Mouse (Mus musculus) C2C12 (cell line): Measurements from ENCODE around the gene Fam8a1. TPM values are rescaled to one million over a fixed set of nuclear protein-coding genes. Genes with fewer than 3 reads are reported as not detected.

Experiments used
- H3K27me3 ChIP-seq: one replicate; pipeline ENCODE4 v1.6.1; 2011; ENCODE audit not compliant: control insufficient read depth, insufficient read depth, insufficient read length
- H3K36me3 ChIP-seq: one replicate; pipeline ENCODE4 v1.6.1; 2011; ENCODE audit not compliant: control insufficient read depth, insufficient read depth
- H3K4me3 ChIP-seq: one replicate; pipeline ENCODE4 v1.5.1; 2011; ENCODE audit warnings: mild to moderate bottlenecking, control low read depth; ENCODE audit not compliant: poor library complexity, insufficient read depth, severe bottlenecking
- H3K79me2 ChIP-seq: one replicate; pipeline ENCODE4 v1.6.1; 2011; ENCODE audit not compliant: control insufficient read depth, insufficient read depth
- H3K79me3 ChIP-seq: one replicate; pipeline ENCODE4 v1.6.1; 2011; ENCODE audit warnings: low read depth, control low read depth
- H3ac ChIP-seq: one replicate; pipeline ENCODE3; 2011; ENCODE audit warnings: low read depth; ENCODE audit not compliant: control insufficient read depth, insufficient read length
- CEBPB ChIP-seq: IDR thresholded peaks from one replicate; pipeline ENCODE4 v1.6.1; 2011; ENCODE audit warnings: low read depth, mild to moderate bottlenecking, control low read depth, moderate library complexity
- CTCF ChIP-seq: IDR thresholded peaks from one replicate; pipeline ENCODE4 v1.5.1; 2011; ENCODE audit not compliant: control insufficient read depth, insufficient read depth, insufficient read length
- FOSL1 ChIP-seq: IDR thresholded peaks from one replicate; pipeline ENCODE4 v1.8.0; 2011; ENCODE audit warnings: mild to moderate bottlenecking, low read length; ENCODE audit not compliant: poor library complexity, insufficient read depth, severe bottlenecking
- MAX ChIP-seq: IDR thresholded peaks from one replicate; pipeline ENCODE4 v1.6.1; 2011; ENCODE audit warnings: mild to moderate bottlenecking, control low read depth
- MYOD1 ChIP-seq: IDR thresholded peaks from one replicate; pipeline ENCODE4 v1.6.1; 2011; ENCODE audit warnings: low read depth; ENCODE audit not compliant: control insufficient read depth, insufficient read length
- MYOG ChIP-seq: IDR thresholded peaks from one replicate; pipeline ENCODE4 v1.6.1; 2011; ENCODE audit not compliant: control insufficient read depth, insufficient read length; ENCODE audit errors: extremely low read depth
- USF1 ChIP-seq: IDR thresholded peaks from one replicate; pipeline ENCODE4 v1.6.1; 2011; ENCODE audit warnings: low read depth, mild to moderate bottlenecking, control low read depth, moderate library complexity
- polyA plus RNA-seq: library from polyadenylated mRNA; unstranded; fragments of >200 nt; fragmentation: generic; extraction: Trizol; gene quantifications from one replicate; pipeline ENCODE4 v1.2.1, GENCODE M21; 2012; ENCODE audit warnings: missing spikeins

The Fam8a1 gene
- polyA plus RNA-seq, 1 experiment = 6.4 TPM

DNA sequence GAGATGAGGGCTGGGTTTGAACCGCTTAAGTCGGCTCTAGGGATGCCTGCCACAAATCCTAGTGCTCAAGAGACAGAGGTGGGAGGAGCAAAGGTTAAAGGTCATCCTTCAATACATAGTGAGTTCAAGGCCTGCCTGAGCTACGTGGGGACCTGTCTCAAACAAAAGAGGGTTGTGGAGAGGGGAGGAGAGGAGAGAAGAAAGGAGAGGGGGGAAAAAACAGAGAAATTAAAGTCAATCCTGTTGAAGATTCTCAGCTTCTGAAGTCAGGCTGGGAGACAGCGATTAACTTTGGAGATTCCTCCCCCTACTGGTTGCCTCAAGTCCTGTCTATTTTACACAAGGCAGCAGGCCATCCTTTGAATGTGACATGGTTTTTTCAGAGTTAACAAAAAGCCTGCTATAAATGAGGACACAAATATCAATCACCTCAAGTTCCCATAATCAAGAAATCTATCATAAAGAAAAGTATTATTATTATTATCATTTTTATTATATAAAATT is 5.8 kb upstream of the Fam8a1 start:
- Histone ChIP-seq H3K79me3 (no peaks in the 10 kb centered on the region), H3K36me3 (no peaks in the 10 kb centered on the region), H3K27me3 (no peaks in the 10 kb centered on the region), H3K4me3 (no peak overlapping the region), H3K79me2 (no peaks in the 10 kb centered on the region), H3ac (no peak overlapping the region)
- TF ChIP-seq MYOD1 (no peak), USF1 (no peak), FOSL1 (no peak), CTCF (peak; percentile 1), MYOG (no peak), MAX (no peak)

DNA sequence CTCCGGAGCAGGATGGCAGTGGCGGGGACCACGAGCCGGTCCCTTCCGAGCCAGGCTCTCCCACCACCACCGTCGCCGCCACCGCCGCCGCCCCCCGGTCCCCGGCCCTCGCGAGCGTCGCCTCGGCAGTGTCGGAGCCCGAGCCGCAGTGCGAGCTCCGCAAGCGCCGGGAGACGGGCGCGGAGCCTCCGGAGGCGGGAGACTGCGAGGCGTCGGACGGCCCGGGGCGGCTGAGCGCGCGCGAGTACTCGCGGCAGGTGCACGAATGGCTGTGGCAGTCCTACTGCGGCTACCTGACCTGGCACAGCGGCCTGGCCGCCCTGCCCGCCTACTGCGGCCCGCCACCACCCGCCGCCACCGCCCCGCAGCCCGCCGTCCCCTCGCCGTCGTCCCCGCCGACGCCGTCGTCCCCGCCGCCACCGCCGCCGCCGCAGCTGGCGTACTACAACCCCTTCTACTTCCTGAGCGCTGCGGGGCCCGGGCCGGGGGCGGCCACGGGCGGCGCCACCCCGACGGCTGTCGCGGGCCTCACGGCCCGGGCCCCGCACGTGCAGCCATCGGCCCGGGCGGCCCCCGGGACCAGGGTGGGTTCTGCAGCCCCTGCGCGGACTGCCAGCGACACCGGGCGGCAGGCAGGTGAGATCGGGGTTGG is 424 bp downstream of the Fam8a1 start:
- peaks cover 16% of the 10 kb centered on the region for H3K36me3 ChIP-seq
- H3ac ChIP-seq = peak overlapping the region; percentile 70
- peak overlapping the region; percentile 74 for H3K4me3 ChIP-seq
- H3K79me2 ChIP-seq = no peaks in the 10 kb centered on the region
- H3K27me3 ChIP-seq = no peaks in the 10 kb centered on the region
- peaks cover 1% of the 10 kb centered on the region for H3K79me3 ChIP-seq
- TF ChIP-seq MAX (no peak), FOSL1 (no peak), CTCF (no peak)

DNA sequence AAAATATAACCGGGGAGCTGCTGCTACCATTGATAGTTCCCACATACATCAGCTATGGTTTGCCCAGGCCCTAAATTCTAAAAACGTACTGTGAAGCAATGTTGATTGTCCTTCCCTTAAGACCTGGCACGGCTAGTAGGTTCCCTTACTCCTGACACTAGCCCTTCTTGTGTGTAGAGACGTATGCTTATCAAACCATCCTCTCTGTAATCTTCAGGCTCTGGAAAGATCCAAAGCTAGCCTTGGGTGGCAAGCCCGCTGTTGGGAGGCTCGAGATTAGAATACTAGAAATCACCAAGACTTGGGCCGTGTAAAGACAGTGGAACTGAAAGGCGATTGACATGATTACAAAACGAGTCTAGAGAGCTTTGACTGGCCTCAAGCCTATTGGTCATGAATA is 1.2 kb downstream of the Fam8a1 start:
- Histone ChIP-seq H3K4me3 (peak overlapping the region; percentile 74), H3K27me3 (no peaks in the 10 kb centered on the region), H3K79me3 (peaks cover 1% of the 10 kb centered on the region), H3K36me3 (peaks cover 24% of the 10 kb centered on the region), H3K79me2 (no peaks in the 10 kb centered on the region), H3ac (no peak overlapping the region)
- TF ChIP-seq CTCF (no peak), FOSL1 (no peak), CEBPB (no peak), USF1 (no peak), MYOG (no peak), MAX (no peak), MYOD1 (no peak)

DNA sequence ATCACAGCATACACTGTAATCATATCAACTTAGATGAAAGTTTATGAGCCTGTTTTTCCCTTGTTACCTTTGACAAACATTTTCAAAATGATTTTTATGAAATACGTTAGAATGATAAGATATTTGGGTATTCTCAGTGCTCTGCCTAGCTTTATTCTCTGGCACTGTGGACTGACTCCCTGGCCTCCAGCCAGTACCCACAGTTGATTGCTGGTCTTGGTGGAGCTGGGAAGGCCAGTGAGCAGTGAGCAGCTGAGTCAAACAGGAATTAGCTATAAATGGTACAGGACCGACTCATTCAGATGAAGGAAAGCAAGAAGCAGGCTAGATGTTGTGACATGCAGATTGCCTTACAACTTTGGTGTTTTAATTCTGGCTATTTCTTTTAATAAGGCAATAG is 5.3 kb downstream of the Fam8a1 start:
- H3K27me3 ChIP-seq = no peaks in the 10 kb centered on the region
- TF ChIP-seq MYOG (no peak), CTCF (no peak), FOSL1 (no peak), MYOD1 (no peak), USF1 (no peak), MAX (no peak), CEBPB (no peak)
- H3K79me2 ChIP-seq = no peaks in the 10 kb centered on the region
- no peak overlapping the region for H3ac ChIP-seq
- H3K36me3 ChIP-seq = peaks cover 56% of the 10 kb centered on the region
- no peak overlapping the region for H3K4me3 ChIP-seq
- H3K79me3 ChIP-seq = peaks cover 1% of the 10 kb centered on the region

DNA sequence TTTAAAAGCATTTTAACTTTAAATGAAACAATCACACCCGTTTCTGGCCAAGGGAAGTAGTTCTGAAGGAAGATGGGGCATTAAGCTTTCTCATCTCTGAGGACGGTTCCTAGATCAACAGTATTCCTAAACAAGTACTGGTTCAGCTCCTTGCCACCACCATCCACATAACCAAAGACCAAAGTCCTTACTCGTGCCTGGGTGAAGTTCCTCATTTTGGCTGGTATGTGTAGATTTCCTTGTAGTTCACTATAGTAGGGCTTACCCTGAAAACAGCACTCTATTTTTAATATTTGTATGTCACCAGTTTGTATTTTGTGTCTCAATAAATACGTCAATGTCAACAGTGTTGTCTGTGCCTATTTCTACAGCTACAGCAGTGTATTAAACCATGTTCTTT is 8.4 kb downstream of the Fam8a1 start:
- TF ChIP-seq FOSL1 (no peak), CEBPB (no peak), MYOG (no peak), MAX (no peak), MYOD1 (no peak), USF1 (no peak), CTCF (no peak)
- Histone ChIP-seq H3ac (no peak overlapping the region), H3K27me3 (no peaks in the 10 kb centered on the region), H3K36me3 (peaks cover 74% of the 10 kb centered on the region), H3K4me3 (no peak overlapping the region), H3K79me2 (no peaks in the 10 kb centered on the region), H3K79me3 (no peaks in the 10 kb centered on the region)

DNA sequence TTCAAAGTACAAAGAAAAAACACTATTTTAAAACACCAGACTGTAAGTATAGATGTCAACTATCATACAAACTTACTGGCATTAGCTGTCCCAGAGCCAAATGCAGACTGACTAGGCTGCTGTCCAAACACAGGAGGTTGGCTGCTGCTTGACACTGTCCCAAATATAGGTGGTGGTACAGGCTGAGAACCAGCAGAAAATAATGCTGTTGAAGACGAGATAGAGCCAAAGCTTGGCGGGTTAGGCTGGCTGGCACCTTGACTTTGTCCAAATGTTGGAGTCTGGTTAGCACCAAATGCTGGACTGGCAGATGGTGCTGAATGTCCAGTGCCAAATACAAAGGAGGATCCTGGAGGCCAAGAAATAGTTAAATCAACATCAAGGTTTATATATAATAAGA is 13.6 kb downstream of the Fam8a1 start:
- H3K36me3 ChIP-seq = peaks cover 84% of the 10 kb centered on the region
- H3K79me3 ChIP-seq = peaks cover 16% of the 10 kb centered on the region
- no peak overlapping the region for H3ac ChIP-seq
- H3K4me3 ChIP-seq = no peak overlapping the region
- TF ChIP-seq MAX (no peak), FOSL1 (no peak), USF1 (no peak), CEBPB (no peak), MYOG (no peak), CTCF (no peak), MYOD1 (no peak)
- H3K27me3 ChIP-seq = no peaks in the 10 kb centered on the region
- peaks cover 49% of the 10 kb centered on the region for H3K79me2 ChIP-seq
